Mouse (Mus musculus) neural tube, postnatal 0 days (tissue): ENCODE data around the gene Gm36245. TPM values are rescaled to one million over a fixed set of nuclear protein-coding genes. Genes with fewer than 3 reads are reported as not detected.

Experiments used
- polyA plus RNA-seq: library from polyadenylated mRNA; unstranded; fragments of >200 nt; fragmentation: Nextera tagmentation; extraction: Ambion mirVana; gene quantifications from 2 replicates; pipeline ENCODE4 v1.2.1, GENCODE M21; 2015

Gm36245 gene
- polyA plus RNA-seq = not detected in 2 replicates

DNA sequence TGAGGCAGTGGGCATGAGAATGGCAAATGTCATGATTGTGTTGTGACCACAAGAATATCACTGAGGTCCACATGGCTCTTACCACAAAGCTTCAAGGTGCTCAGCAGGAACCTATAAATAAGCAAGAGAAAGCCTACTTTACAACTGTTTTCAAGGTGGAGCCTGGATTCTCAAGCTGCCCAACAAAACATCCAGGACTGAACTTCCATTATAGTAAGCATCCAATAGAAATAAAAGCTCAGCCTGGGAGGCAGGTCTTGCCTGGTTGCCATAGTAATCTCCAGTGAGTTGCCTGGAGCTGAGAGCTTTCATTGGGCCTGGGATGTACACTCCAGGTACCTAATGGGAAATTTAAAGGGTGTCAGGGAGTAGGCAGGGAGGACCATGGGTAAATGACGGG, at the start of gene Gm36245:
Gm36245 (plus strand) TSS at position 301 of the 400 bp plus-strand sequence.

DNA sequence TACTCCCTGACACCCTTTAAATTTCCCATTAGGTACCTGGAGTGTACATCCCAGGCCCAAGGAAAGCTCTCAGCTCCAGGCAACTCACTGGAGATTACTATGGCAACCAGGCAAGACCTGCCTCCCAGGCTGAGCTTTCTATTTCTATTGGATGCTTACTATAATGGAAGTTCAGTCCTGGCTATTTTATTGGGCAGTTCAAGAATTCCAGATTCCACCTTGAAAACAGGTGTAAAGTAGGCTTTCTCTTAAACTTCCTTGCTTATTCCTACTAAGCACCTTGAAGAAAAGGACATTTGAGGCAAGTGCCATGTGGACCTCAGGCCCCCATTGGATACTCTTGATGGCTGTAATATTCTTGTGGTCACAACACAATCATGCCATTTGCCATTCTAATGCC, 37.3 kb upstream of the Gm36245 start, which contains the start of gene 1700025B11Rik:
1700025B11Rik (minus strand) TSS at position 101 of the 400 bp plus-strand sequence.

DNA sequence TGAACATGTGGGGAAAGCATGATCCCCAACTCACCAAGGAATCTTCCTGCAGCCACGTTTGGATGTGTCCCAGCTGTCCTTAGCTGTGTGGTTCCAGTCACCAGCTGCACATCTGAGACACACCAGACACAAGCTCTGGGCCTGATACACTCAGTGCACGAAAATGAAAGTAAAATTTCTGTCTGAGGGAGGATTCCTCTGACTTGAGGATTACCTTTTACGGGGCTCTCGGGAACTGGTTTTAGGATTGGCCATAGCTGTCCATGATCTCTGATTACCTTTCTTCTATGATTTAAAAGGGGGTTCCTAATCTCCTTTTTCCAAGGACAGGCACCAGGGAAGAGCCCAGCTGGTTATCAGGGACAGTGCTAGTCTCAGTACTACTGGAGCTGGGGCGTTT, 3.1 kb upstream of the Gm36245 start, which contains the start of gene Apol10b:
Apol10b (minus strand) TSS at position 165 of the 400 bp plus-strand sequence.

DNA sequence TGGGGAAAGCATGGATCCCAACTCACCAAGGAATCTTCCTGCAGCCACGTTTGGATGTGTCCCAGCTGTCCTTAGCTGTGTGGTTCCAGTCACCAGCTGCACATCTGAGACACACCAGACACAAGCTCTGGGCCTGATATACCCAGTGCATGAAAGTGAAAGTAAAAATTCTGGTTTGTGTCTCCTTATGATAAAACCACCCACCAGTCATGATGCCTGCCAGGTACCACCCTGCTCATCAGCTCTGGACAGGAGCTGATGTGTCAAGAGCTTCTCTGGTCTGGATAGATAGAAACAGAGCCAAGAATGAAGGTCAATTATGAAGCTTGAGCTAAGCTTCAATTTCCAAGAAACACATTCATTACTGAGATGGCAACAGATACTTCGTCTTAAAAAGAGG, 44.1 kb downstream of the Gm36245 start, which contains the start of gene Apol11b:
Apol11b (minus strand) TSS at position 111 of the 400 bp plus-strand sequence.

Other genes with a start within 250 kb of the Gm36245 start
- not detected in 2 replicates for gene Apol7a, start 200.1 kb upstream of the Gm36245 start, polyA plus RNA-seq
- 0.65 and 2.1 TPM in 2 replicates for gene Apol9a, start 188.1 kb upstream of the Gm36245 start, polyA plus RNA-seq
- not detected in 2 replicates for gene Apol7b, start 151.8 kb upstream of the Gm36245 start, polyA plus RNA-seq
- gene Apol10a, start 122.2 kb upstream of the Gm36245 start, polyA plus RNA-seq = not detected in 2 replicates
- gene Apol11a, start 91.0 kb upstream of the Gm36245 start, polyA plus RNA-seq = not detected in 2 replicates
- not detected in 2 replicates for gene Apol7c, start 65.9 kb upstream of the Gm36245 start, polyA plus RNA-seq
- gene 1700025B11Rik, start 37.4 kb upstream of the Gm36245 start, polyA plus RNA-seq = not detected in 2 replicates
- 0.08 and 0.09 TPM in 2 replicates for gene Apol10b, start 3.1 kb upstream of the Gm36245 start, polyA plus RNA-seq
- not detected in 2 replicates for gene Apol11b, start 44.0 kb downstream of the Gm36245 start, polyA plus RNA-seq
- gene Apol7e, start 99.6 kb downstream of the Gm36245 start, polyA plus RNA-seq = not detected in 2 replicates
- gene Apol9b, start 129.8 kb downstream of the Gm36245 start, polyA plus RNA-seq = 0.81 TPM in 1 of 2 replicates, not detected in the other
- gene Apol8, start 157.7 kb downstream of the Gm36245 start, polyA plus RNA-seq = 0.23 and 0.38 TPM in 2 replicates
- 7.9 and 8.1 TPM in 2 replicates for gene Myh9, start 242.9 kb downstream of the Gm36245 start, polyA plus RNA-seq